In genomic region chr15:84267720-84268260, GRCm38 (mm10) we compare ENCODE assay signal across 21 mouse cellular contexts. TPM values are rescaled to one million over a fixed set of nuclear protein-coding genes. Genes with fewer than 3 reads are reported as not detected.
DNase-seq lines count a peak whose midpoint lies in the region; ATAC-seq and TF ChIP-seq lines count a peak whose summit lies in the region.
"Had no signal": no experiment of that assay in that cellular context is flagged by ENCODE, and none has a peak within 500 bp of the region (broad histone marks: within the 10 kb centered on the region; RNA-seq: fewer than 3 reads in every experiment).

No protein-coding gene starts in this region.

- H3K27ac ChIP-seq in heart, embryonic 11.5 days (ENCODE audit: low read depth, low read length), result no peak overlapping the region
- peak overlapping the region; percentile 39; the same call in 1 of the 2 replicates for H3K27ac ChIP-seq in layer of hippocampus, adult 2 months
- H3K27ac ChIP-seq: embryonic facial prominence, embryonic 12.5 days; forebrain, embryonic 15.5 days; heart, embryonic 13.5 days; hindbrain, embryonic 15.5 days had no signal

- H3K36me3 ChIP-seq in heart, embryonic 11.5 days (ENCODE audit: control insufficient read depth, insufficient read depth, low read length), result no peaks in the 10 kb centered on the region
- H3K36me3 ChIP-seq: embryonic facial prominence, embryonic 12.5 days; forebrain, embryonic 15.5 days; G1E; hindbrain, embryonic 15.5 days had no signal

- 91% methylated on average over 11 of the region's 11 CpGs for WGBS in heart, embryonic 11.5 days (ENCODE audit: insufficient replicate concordance)

- no peaks in the 10 kb centered on the region for H3K9me3 ChIP-seq in heart, embryonic 11.5 days (replicated peaks; ENCODE audit: control insufficient read depth, low read length)
- H3K9me3 ChIP-seq: embryonic facial prominence, embryonic 12.5 days; forebrain, embryonic 15.5 days; heart, embryonic 13.5 days; hindbrain, embryonic 15.5 days had no signal

- no peak for ATAC-seq in heart, embryonic 11.5 days (replicated peaks; ENCODE audit: insufficient number of reproducible peaks, low FRiP score, low TSS enrichment)
- ATAC-seq: CD4-positive, CD25-positive, alpha-beta regulatory T cell, adult 4 months; forebrain, embryonic 15.5 days; intestine, embryonic 16.5 days had no signal

- no peak overlapping the region for H3K4me3 ChIP-seq in heart, embryonic 11.5 days (ENCODE audit: low read depth, low read length)
- no peak overlapping the region for H3K4me3 ChIP-seq in layer of hippocampus, adult 2 months
- H3K4me3 ChIP-seq: embryonic facial prominence, embryonic 12.5 days; forebrain, embryonic 15.5 days; heart, embryonic 13.5 days; hindbrain, embryonic 15.5 days had no signal

- no peak overlapping the region for H3K9ac ChIP-seq in heart, embryonic 11.5 days (ENCODE audit: low read depth, low read length)
- H3K9ac ChIP-seq: embryonic facial prominence, embryonic 12.5 days; forebrain, embryonic 15.5 days; heart, embryonic 13.5 days; hindbrain, embryonic 15.5 days had no signal

- DNase-seq in adrenal gland, adult (ENCODE audit: inconsistent age in 2 of 2, low spot score in 1 of 2), result peak; percentile 65 to 87
- no peak for DNase-seq in adrenal gland, postnatal 25 days
- peak; percentile 90 for DNase-seq in heart, adult 11 months
- no peak for DNase-seq in layer of hippocampus, adult 2 months (ENCODE audit: low spot score in 2 of 2)
- DNase-seq in layer of hippocampus, postnatal 36 days, result no peak
- DNase-seq in ovary, adult 18-20 months (ENCODE audit: low spot score), result peak; percentile 72
- no peak for DNase-seq in ovary, postnatal 14 days (ENCODE audit: low spot score)
- DNase-seq: B cell, adult 2 months; cerebellum, adult 11 months; cerebellum, adult 8-10 months; cerebellum, postnatal 14 days; gastrocnemius, postnatal 14 days; heart, postnatal 36 days had no signal

- no peaks in the 10 kb centered on the region for H3K27me3 ChIP-seq in heart, embryonic 11.5 days (ENCODE audit: control insufficient read depth, insufficient read depth, low read length)
- H3K27me3 ChIP-seq: embryonic facial prominence, embryonic 12.5 days; forebrain, embryonic 15.5 days; heart, embryonic 13.5 days had no signal

- no peak overlapping the region for H3K4me2 ChIP-seq in heart, embryonic 11.5 days
- H3K4me2 ChIP-seq: embryonic facial prominence, embryonic 12.5 days; forebrain, embryonic 15.5 days; heart, embryonic 13.5 days; hindbrain, embryonic 15.5 days had no signal

- TF ChIP-seq CTCF in layer of hippocampus, adult 2 months (conservative IDR thresholded peaks at IDR 0.05), result no peak

- H3K4me1 ChIP-seq in heart, embryonic 11.5 days (ENCODE audit: control insufficient read depth, insufficient read depth, low read length), result peaks cover 31% of the 10 kb centered on the region

RNA-seq across cellular contexts. Expression of gene Parvb, which starts 35.9 kb away (rescaled TPM):
- total RNA-seq in adrenal gland, postnatal 25 days (2021), result 18.0 and 18.8 TPM in 2 replicates
- polyA plus RNA-seq in heart, embryonic 11.5 days (2014; fragmentation: Nextera tagmentation; extraction: Ambion mirVana), result 19.3 and 21.1 TPM in 2 replicates
- 10 to 100 TPM; 29.9 to 34.0 TPM for total RNA-seq in layer of hippocampus, adult 2 months (2021)
- 10 to 100 TPM; 32.4 to 37.7 TPM for total RNA-seq in layer of hippocampus, postnatal 36 days (2021)

RNA-seq across cellular contexts. Expression of gene Parvg, which starts 56.0 kb away (rescaled TPM):
- total RNA-seq in adrenal gland, postnatal 25 days (2021), result 1.9 and 3.6 TPM in 2 replicates
- 0.59 and 0.60 TPM in 2 replicates for polyA plus RNA-seq in heart, embryonic 11.5 days (2014; fragmentation: Nextera tagmentation; extraction: Ambion mirVana)
- total RNA-seq in layer of hippocampus, adult 2 months (2021), result 10 to 100 TPM; 20.9 to 26.6 TPM
- total RNA-seq in layer of hippocampus, postnatal 36 days (2021), result 10 to 100 TPM; 15.8 to 24.3 TPM
- total RNA-seq: G1E had no signal

Comparison
In these comparisons a context has a peak if more than half of its experiments do, and no peak if none do; other contexts are left out.
1. DNase-seq: peak in adrenal gland, adult (2 of 2), heart, adult 11 months (single experiment) and ovary, adult 18-20 months (single experiment); none in adrenal gland, postnatal 25 days (single experiment), layer of hippocampus, adult 2 months (0 of 2), layer of hippocampus, postnatal 36 days (0 of 2) and ovary, postnatal 14 days (single experiment).